Mouse (Mus musculus): Measurements from ENCODE around the gene Crygb.

The Crygb gene

GRCm38 (mm10) chr1:65082188-65082587 is at the start of gene Crygb:
Gene Crygb, minus strand, starts transcription at chr1:65082288.
- no peak for DNase-seq (ENCODE audit: low spot score)

GRCm38 (mm10) chr1:65131671-65132070 is 49.6 kb upstream of the Crygb start:
- DNase-seq (ENCODE audit: low spot score): no peak

GRCm38 (mm10) chr1:65130226-65130625 is 48.1 kb upstream of the Crygb start:
- DNase-seq (ENCODE audit: low spot score): no peak

- no peak for DNase-seq (ENCODE audit: low spot score)
Measured at GRCm38 (mm10) chr1:65129634-65130180, 47.6 kb upstream of the Crygb start.

GRCm38 (mm10) chr1:65122574-65123372 is 40.7 kb upstream of the Crygb start, which contains the start of gene D630023F18Rik:
Gene D630023F18Rik, minus strand, starts transcription at chr1:65123214.
- DNase-seq (ENCODE audit: low spot score): no peak

- DNase-seq (ENCODE audit: low spot score): no peak
Measured at GRCm38 (mm10) chr1:65119438-65119837, 37.4 kb upstream of the Crygb start, which contains the start of gene Gm28845. Gene Gm28845, minus strand, starts transcription at chr1:65119558.

- no peak for DNase-seq (ENCODE audit: low spot score)
Measured at GRCm38 (mm10) chr1:65118150-65118913, 36.2 kb upstream of the Crygb start.

GRCm38 (mm10) chr1:65113536-65114172 is 31.6 kb upstream of the Crygb start:
- DNase-seq (ENCODE audit: low spot score): no peak

GRCm38 (mm10) chr1:65112807-65113196 is 30.7 kb upstream of the Crygb start:
- DNase-seq (ENCODE audit: low spot score): no peak

GRCm38 (mm10) chr1:65112031-65112806 is 30.1 kb upstream of the Crygb start:
- DNase-seq (ENCODE audit: low spot score): peak; percentile 63

- no peak for DNase-seq (ENCODE audit: low spot score)
Measured at GRCm38 (mm10) chr1:65109756-65110435, 27.8 kb upstream of the Crygb start.

GRCm38 (mm10) chr1:65109196-65109595 is 27.1 kb upstream of the Crygb start:
- DNase-seq (ENCODE audit: low spot score): no peak

- DNase-seq (ENCODE audit: low spot score): no peak
Measured at GRCm38 (mm10) chr1:65107654-65108279, 25.7 kb upstream of the Crygb start.

GRCm38 (mm10) chr1:65103273-65103672 is 21.2 kb upstream of the Crygb start, which contains the start of gene Cryga:
Gene Cryga, minus strand, starts transcription at chr1:65103373.
- DNase-seq (ENCODE audit: low spot score): no peak

- DNase-seq (ENCODE audit: low spot score): no peak
Measured at GRCm38 (mm10) chr1:65096953-65097352, 14.9 kb upstream of the Crygb start.

- no peak for DNase-seq (ENCODE audit: low spot score)
Measured at GRCm38 (mm10) chr1:65091566-65091965, 9.5 kb upstream of the Crygb start.

- no peak for DNase-seq (ENCODE audit: low spot score)
Measured at GRCm38 (mm10) chr1:65090370-65090769, 8.3 kb upstream of the Crygb start.

GRCm38 (mm10) chr1:65088567-65089356 is 6.7 kb upstream of the Crygb start:
- no peak for DNase-seq (ENCODE audit: low spot score)

GRCm38 (mm10) chr1:65075607-65076006 is 6.5 kb downstream of the Crygb start:
- no peak for DNase-seq (ENCODE audit: low spot score)

GRCm38 (mm10) chr1:65073589-65073988 is 8.5 kb downstream of the Crygb start, which contains the start of gene Crygc:
Gene Crygc, minus strand, starts transcription at chr1:65073689.
- no peak for DNase-seq (ENCODE audit: low spot score)

All from left cerebral cortex, adult 11 months (tissue).